ENCODE assay signal across 14 mouse cellular contexts in the genomic region with DNA sequence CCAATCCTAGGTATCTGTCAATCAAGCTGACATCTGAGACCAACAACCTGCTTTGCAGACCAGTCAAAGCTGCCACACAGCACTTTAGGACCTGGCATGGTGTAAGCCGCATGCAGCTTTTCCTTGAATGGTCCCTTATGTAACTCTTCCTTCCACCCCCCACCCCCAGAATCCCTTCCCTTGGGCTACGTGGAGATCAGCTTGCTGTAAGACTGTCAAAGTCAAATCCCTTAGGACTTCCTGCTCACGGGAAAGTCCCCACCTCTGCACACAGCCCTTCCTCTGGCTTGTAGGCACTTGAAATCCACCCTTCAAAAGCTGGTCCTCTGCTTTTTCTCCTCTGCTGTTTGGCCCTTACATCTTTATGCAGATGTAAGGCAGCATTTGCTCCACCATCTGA. TPM values are rescaled to one million over a fixed set of nuclear protein-coding genes. Genes with fewer than 3 reads are reported as not detected.
"Had no signal": no experiment of that assay in that cellular context is flagged by ENCODE, and none has a peak within 500 bp of the region (broad histone marks: within the 10 kb centered on the region; RNA-seq: fewer than 3 reads in every experiment).

No protein-coding gene starts in this region.

- H3K27me3 ChIP-seq: limb, embryonic 12.5 days; liver, embryonic 13.5 days; lung, embryonic 15.5 days; megakaryocyte, embryonic 14.5 days; neural tube, embryonic 13.5 days had no signal

- H3K4me3 ChIP-seq: limb, embryonic 12.5 days; liver, embryonic 13.5 days; lung, embryonic 15.5 days; megakaryocyte, embryonic 14.5 days; neural tube, embryonic 13.5 days had no signal

- DNase-seq: layer of hippocampus, adult 9-11 months; liver; liver, embryonic 13.5 days; liver, postnatal 0 days; lung, postnatal 14 days; right cerebral cortex, postnatal 14 days; thymus, postnatal 4 days had no signal

- H3K27ac ChIP-seq: limb, embryonic 12.5 days; liver, embryonic 13.5 days; lung, embryonic 15.5 days; macrophage; neural tube, embryonic 13.5 days; stomach, postnatal 0 days had no signal

- H3K36me3 ChIP-seq: limb, embryonic 12.5 days; liver, embryonic 13.5 days; lung, embryonic 15.5 days; neural tube, embryonic 13.5 days had no signal

- H3K4me2 ChIP-seq: limb, embryonic 12.5 days; liver, embryonic 13.5 days; lung, embryonic 15.5 days; midbrain, embryonic 11.5 days; neural tube, embryonic 13.5 days had no signal

- H3K9ac ChIP-seq: limb, embryonic 12.5 days; liver, embryonic 13.5 days; liver, postnatal 0 days; lung, embryonic 15.5 days; neural tube, embryonic 13.5 days had no signal

- H3K9me3 ChIP-seq: limb, embryonic 12.5 days; liver, embryonic 13.5 days; lung, embryonic 15.5 days; megakaryocyte, embryonic 14.5 days; neural tube, embryonic 13.5 days had no signal

RNA-seq across cellular contexts. Expression of a gene that starts 19.8 kb away (rescaled TPM):
- polyA plus RNA-seq: macrophage had no signal
